Mouse (Mus musculus) kidney, postnatal 10 days (tissue): ENCODE measurements at regions not wholly inside any gene's neighbourhood (a gene's known extent, or its start where the extent isn't known, plus 50 kb on each side); places are given as distances from the start of the nearest gene placed in this dataset.

Experiments
- DNase-seq: peaks from one replicate; pipeline ENCODE4 v3.0.0; 2021; ENCODE audit warnings: mixed read lengths

- no peak for DNase-seq
Observed at GRCm38 (mm10) chr9:51379589-51379988, 50.9 kb upstream of the 1810046K07Rik start.

DNA sequence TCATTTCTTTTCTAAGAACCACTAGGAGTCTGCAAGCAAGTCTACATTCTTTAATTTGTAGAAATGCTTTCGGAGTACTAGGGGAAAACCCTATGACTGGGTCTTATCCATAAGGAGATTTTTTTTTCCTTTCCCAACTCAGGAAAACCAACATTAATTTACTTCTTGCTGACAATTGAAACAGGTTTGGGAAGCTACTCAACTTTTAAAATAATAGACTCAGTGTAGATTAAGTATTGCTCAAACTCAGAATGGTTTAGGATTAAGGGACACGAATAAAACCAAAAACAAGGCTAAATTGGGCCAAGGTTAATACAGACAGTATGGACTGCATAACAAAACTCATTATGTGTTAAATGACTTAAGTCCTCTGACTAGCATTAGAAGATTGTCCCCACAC lies 65.2 kb upstream of the 1810046K07Rik start:
- no peak for DNase-seq

DNA sequence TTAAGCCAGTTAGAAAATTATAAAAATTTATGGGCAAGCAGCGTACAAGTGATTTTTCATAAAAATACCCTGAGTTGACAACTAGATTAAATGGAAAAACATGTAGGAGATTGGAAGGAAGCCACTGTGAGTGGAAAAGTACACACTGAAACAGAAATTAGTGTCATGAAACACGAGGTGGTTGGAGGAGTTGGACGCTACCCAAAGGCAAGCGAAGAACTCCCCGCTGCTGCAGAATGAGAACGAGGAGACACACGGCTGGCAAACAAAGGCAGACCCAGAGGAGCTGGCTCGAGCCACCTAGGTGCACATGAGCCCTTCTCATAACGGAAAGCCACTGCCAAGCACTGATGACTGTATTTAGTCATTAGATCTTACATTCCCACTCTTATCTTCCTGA lies 65.7 kb upstream of the 1810046K07Rik start:
- peak; percentile 40 for DNase-seq

- no peak for DNase-seq
Observed at GRCm38 (mm10) chr9:51396801-51397200, 68.1 kb upstream of the 1810046K07Rik start.

GRCm38 (mm10) chr9:51397589-51398220 lies 69.0 kb upstream of the 1810046K07Rik start:
- peak; percentile 13 for DNase-seq

DNA sequence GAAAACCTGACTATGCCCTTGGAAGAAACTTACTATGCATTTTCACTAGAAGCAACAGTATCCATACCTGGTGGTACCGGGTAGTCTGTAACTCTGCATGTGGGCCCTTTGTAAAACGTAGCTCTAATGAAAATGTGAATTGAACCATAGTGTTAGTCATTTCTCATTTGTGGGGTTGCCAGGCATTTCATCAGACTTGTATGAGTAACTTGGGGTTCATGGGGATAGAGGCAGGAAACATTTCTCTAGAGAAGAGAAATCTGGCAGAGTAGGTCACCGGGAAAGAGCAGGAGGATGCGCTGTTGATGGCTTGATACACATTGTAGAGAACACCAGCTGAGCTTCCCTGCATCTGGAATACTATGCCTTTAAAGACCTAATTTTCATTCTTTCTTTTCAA lies 70.2 kb upstream of the 1810046K07Rik start:
- no peak for DNase-seq

DNA sequence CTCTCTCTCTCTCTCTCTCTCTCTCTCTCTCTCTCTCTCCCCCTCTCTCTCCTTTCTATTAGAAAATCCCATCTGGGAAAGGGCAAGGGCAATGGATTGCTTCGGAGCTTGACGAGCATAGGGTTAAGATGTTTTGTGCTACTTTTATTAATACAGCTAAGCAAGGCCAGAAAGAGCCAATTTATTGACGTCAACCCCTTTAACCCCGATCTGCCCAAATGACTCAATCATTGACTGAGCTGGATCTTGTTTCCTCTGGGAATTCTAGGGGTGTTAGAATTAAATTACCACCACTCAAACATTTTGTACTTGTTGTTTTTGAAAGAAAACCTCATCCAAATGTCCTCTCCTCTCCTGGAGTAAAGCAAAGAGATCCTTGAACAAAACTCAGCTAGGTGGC lies 70.6 kb upstream of the 1810046K07Rik start:
- DNase-seq: no peak

- DNase-seq: no peak
Observed at GRCm38 (mm10) chr9:51401779-51402178, 73.1 kb upstream of the 1810046K07Rik start.

GRCm38 (mm10) chr9:51407978-51408377 lies 79.3 kb upstream of the 1810046K07Rik start:
- no peak for DNase-seq

DNA sequence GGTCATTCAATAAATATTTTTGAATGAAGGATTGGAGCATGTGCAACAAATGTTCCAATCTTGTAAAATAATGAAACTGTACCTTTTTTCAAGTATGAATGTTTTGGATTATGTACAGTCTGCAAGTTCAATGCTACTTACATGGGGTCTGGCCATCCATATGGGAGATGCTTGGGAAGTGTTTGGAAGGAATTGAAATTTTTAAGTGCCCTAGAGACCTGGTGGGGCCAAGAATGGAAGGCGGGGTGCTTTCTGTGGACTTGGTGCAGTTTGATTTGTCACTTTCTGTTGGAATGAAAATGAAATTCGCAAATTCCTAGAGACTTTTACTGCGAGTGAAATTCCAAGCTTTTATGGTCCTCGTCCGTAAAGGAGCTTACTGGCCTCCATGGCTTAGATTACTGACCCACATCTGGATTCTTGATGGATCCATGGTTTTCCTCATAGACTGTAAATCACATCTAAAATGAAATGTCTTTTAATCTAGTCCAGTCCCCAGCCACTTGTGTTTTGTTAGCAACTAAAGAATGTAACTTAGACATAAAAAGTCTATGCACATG lies 90.3 kb upstream of the 1810046K07Rik start:
- no peak for DNase-seq

DNA sequence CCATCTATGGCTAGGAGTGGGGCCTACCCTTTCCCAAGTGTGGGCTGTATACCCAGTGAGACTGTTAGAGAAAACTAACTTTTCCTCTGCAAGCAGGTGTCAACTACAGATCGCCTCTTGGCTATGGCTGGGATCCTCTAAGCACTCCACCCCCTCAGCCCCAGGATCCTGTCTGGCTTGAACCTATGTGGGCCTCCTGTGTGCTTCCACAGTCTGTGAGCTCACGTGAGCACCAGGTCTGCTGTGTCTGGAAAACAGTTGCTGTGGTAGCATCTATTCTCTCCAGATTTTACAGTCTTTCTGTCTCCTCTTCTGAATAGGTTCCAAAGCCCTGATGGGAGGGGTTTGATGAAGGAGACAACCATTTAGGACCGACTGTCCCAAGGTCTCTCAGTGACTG lies 93.8 kb upstream of the 1810046K07Rik start:
- no peak for DNase-seq

DNA sequence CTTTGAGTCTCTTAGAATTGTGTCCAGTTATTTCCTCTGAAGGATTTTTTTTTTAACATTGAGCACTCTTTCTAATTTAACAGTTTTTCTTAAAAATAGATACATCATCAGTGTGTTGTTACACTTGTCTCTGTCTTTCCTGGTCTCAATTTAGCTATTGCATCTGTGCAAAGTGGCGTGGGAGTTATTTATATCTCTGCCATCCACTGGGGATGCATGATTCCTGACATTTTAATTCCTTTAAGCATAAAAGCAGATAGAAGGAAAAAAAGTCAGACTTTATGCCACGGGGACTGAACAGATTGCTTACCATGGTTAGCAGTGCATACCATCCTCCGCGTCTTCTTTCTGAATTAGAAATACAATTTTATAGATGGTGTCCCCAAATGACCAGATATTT lies 94.6 kb upstream of the 1810046K07Rik start:
- no peak for DNase-seq

DNA sequence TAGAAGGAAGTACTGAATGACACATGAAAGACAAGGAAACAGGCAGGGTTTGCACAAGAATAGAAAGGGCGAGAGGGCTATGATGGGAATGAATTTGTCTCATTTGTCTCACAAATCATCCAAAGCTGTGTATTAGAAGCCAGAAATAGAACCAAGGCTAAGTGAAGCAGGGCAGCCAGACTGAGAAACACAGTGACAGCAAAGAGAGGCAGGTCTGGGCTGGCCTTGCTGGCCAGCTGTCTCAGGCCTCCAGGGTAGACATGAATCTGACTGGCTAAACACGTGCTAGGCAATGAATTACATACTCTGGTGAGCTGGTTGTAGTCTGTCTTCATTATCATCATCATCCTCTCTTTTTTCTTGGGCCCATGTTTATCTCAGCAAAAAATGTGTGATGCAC lies 101.7 kb upstream of the 1810046K07Rik start:
- no peak for DNase-seq

- DNase-seq: peak; percentile 10
Observed at GRCm38 (mm10) chr9:51437130-51437529, 108.4 kb upstream of the 1810046K07Rik start.

DNA sequence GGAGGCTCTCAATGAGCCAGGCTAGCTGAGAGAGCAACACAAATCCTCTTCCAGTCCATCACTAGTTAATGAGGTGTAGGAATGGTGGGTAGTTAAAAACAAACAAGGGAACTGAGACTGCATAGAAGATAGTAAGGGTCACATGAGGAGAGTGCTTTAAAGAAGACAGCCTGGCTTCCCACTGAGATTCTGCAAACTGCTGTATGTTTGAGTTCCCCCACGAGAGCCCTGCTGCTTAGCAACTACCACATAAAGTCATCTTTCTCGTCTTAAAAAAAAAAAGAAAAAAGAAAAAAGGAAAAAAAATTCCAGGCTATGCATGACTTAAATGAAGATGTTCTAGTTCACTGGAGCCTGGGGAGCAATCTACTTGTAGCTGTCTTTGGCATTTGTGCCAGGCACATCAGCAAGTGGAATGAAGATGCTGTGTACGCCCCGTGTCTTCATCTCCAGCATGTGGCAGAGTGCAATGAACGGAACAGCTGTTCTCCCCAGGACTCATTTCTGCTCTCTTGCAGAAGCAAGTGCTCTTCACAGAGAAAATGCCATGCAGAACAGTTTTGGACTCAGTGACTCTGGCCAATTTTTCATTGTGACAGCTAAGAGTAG lies 113.2 kb upstream of the 1810046K07Rik start:
- peak; percentile 9 for DNase-seq

- DNase-seq: no peak
Observed at GRCm38 (mm10) chr9:51455690-51456089, 127.0 kb upstream of the 1810046K07Rik start.

DNA sequence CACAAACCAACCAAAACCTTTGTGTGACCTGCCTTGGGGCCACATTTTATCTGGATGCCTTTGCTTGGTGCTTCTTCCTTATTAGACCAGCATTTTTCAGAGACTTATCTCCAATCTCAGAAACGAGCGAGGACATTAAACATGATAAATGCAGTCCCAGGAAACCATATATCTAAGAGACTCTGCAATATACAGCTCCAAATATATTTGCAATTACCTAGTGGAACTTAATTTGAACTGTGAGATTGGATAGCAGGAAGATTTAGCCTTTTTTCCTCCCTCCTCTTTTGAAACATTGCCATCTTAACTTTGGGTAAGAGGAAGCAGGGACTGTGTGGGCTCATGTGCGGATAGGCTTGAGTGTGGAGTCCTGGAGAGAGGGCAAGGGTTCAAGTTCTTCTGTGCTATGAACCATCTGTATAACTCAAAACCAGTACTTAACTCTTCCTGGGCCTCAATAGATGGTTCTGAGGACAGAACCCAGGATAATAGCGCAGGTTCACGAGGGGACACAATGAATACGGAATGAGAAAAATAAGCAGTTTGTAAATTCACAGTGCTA lies 133.8 kb upstream of the 1810046K07Rik start:
- no peak for DNase-seq

- no peak for DNase-seq
Observed at GRCm38 (mm10) chr9:51470031-51470430, 141.3 kb upstream of the 1810046K07Rik start.

- DNase-seq: no peak
Observed at GRCm38 (mm10) chr9:51476511-51477056, 147.9 kb upstream of the 1810046K07Rik start.

DNA sequence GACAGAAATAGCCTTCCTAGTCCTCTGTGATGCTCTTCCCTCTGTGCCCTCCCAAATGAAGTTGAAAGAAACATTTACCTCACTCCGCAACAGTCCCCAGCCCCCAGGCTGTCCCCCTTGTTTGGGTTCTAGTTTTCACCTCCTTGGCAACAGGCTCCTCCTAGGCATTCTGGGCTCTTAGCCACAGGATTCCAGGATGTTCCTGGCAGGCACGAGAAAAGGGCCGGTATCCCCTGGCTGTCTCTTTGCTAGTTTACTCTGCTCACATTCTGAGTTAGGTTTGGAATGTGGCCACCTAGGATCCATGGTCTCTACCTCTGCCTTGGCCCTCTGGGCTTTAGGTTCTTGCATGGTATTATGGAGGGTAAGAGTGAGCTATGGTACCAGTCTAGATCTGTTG lies 159.1 kb upstream of the 1810046K07Rik start:
- DNase-seq: no peak

DNA sequence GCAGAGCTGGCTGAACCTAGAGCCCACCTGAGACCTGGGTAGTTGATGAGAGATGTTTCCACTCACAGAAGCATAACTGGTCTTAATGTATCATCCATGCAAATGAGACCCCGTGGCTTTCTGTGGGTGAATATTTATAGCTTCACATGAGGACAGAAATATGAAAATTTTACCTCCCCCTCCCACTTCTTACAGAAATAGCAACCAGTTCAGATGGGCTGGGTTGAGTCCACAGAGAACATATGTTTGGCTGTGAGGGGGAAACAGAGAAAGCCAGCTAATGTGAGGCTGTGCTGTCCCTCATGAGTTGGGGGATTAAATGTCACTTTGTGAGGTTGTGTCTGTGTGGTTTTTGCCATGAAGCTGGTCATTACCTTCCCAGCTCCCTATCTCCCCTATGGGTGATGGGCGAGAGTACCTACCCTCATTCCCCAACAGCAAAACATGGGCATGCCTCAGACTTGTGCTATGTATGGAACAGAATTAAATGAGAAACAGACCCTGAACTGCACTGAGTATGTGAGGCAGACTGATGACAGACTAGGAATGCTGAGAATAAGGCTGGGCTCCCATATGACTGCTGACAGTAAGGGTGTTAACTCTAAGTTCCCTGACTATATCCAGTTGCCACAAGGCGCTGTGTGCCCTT lies 178.7 kb upstream of the 1810046K07Rik start:
- DNase-seq: no peak

GRCm38 (mm10) chr9:51517643-51518042 lies 188.9 kb upstream of the 1810046K07Rik start:
- DNase-seq: no peak

DNA sequence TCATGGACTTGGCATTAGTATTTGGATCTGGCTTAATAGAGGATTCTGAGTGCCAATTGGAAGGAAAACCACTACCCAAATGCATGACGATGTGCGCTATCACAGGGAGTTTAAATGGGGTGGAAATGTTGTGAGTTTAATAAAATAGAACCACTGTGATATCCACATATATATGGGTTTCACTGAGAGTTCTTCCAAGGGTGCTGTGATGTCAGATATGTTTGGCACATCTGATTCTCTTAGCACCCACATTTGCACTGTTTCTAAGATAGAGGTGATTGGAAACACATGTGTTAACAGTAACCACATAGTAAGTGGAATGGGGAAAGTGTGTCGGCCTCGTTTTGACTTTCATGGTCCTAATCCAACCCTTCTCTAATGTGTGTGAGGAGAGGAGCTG lies 189.7 kb upstream of the 1810046K07Rik start:
- no peak for DNase-seq
